Mouse (Mus musculus): ENCODE results near the gene Nlrp1a. TPM values are rescaled to one million over a fixed set of nuclear protein-coding genes. Genes with fewer than 3 reads are reported as not detected.

Gene Nlrp1a
- not detected in 2 replicates for polyA plus RNA-seq (2015; fragmentation: Nextera tagmentation; extraction: Ambion mirVana)

DNA sequence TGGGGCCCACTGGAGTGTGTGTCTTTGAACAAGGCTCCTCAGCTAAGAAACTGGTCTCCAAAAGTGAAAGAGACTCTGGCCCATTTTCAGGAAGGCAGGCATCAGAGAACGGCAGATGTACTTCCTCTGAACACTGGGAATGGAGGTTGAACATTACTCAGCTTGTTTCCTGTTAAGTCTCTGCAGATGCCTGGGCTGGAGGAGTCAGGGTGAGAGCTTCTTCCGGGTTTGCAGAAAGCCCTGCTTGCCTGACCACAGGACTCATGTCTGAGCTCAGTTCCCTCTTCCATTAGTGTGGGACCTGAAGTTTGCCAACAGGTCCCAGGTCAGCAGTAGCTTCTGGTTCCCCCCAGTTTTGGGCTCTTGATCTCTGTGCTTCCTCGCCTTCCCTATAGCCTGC lies at the start of gene Nlrp1a:
Gene Nlrp1a (minus strand): TSS at position 44 of the 400 bp plus-strand sequence.
- no peak within 1 kb of the TSS for H3K4me2 ChIP-seq
- no peak within 1 kb of the TSS for H3K4me3 ChIP-seq
- WGBS = 86% methylated on average over 3 of the region's 3 CpGs
- no peaks in the 10 kb centered on the region for H3K4me1 ChIP-seq (replicated peaks)
- ATAC-seq (ENCODE audit: low FRiP score) = no peak
- no peaks in the 10 kb centered on the region for H3K27me3 ChIP-seq
- H3K36me3 ChIP-seq = no peaks in the 10 kb centered on the region
- H3K9ac ChIP-seq = no peak within 1 kb of the TSS
- no peak within 1 kb of the TSS for H3K27ac ChIP-seq
- no peaks in the 10 kb centered on the region for H3K9me3 ChIP-seq

DNA sequence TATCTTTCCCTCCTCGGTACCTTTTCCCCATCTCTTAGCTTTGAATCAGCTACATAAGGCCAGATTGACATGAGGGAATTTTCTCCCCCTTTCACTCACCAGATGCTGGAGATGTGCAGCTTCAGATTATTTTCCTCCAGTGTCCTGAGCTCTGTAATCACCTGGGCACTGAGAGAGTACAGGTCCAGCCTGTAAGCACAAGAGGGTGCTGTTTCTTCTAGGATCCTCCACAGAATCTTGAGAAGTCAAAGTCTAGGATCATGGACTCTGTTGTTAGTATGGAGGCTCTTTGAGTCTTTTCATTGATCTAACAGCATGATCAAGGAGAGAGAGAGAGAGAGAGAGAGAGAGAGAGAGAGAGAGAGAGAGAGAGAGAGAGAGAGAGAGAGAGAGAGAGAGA lies 25.1 kb upstream of the Nlrp1a start:
- Histone ChIP-seq H3K36me3 (no peaks in the 10 kb centered on the region), H3K9ac (no peak overlapping the region), H3K4me2 (no peak overlapping the region), H3K4me3 (no peak overlapping the region), H3K4me1 (replicated peaks) (no peaks in the 10 kb centered on the region), H3K27me3 (no peaks in the 10 kb centered on the region), H3K9me3 (no peaks in the 10 kb centered on the region), H3K27ac (no peak overlapping the region)
- 86% methylated on average over 1 of the region's 1 CpGs for WGBS
- ATAC-seq (ENCODE audit: low FRiP score) = no peak

DNA sequence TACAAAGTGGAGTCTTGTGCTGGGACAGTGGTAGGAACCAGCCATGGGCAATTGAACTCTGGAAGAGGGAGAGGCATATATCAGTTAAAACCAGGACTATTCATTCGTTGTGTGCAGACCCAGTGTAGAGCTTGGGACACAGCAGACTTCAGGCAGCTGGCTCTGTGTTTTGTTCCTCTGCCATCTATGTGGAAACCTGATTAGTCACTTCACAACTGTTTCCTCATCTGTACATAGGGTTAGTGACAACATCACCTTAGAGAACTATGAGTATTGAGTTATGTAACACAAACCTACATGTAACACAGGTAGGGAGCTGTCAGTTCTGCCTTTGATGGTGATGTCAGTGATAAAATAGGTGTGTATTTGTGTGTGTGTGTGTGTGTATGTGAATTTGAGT lies 19.6 kb upstream of the Nlrp1a start:
- H3K4me2 ChIP-seq = no peak overlapping the region
- no peaks in the 10 kb centered on the region for H3K9me3 ChIP-seq
- ATAC-seq (ENCODE audit: low FRiP score) = no peak
- no peak overlapping the region for H3K9ac ChIP-seq
- H3K4me1 ChIP-seq (replicated peaks) = no peaks in the 10 kb centered on the region
- no peaks in the 10 kb centered on the region for H3K27me3 ChIP-seq
- H3K4me3 ChIP-seq = no peak overlapping the region
- no peak overlapping the region for H3K27ac ChIP-seq
- 75% methylated on average over 1 of the region's 1 CpGs for WGBS
- H3K36me3 ChIP-seq = no peaks in the 10 kb centered on the region

DNA sequence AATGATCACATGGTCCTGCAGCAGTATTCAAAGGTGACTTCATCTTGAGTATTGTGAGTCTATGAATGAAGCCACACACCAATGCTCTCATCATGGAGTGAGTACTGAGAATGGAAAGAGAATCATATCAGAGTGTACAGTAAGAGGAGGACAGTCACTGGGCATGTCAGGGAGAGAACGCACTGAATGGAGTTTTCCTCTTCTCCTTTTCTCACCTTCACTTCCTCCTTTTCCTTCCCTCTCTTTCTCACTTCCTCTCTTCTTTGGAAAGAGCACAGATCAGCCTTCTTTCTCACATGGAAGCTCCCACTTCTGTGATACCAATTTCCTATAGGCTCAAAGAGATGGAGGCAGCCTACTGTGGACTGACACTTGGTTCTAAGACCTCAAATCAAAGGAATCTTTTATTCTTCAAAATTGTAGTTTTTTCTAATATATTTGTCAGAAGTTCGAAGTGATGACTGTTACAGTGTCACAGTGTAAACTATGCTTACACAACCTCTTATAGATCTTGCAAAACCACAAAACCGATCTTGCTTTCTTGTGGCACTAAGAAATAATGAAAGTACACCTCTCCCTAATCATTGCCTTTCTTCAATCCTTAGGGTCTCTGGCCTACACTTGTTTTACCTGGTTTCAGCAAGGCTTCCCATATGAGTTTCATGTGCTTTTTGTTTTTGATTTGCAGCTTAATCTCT lies 15.1 kb upstream of the Nlrp1a start:
- Histone ChIP-seq H3K27me3 (no peaks in the 10 kb centered on the region), H3K4me3 (no peak overlapping the region), H3K36me3 (no peaks in the 10 kb centered on the region), H3K9me3 (no peaks in the 10 kb centered on the region), H3K4me1 (replicated peaks) (no peaks in the 10 kb centered on the region), H3K9ac (no peak overlapping the region), H3K27ac (no peak overlapping the region), H3K4me2 (no peak overlapping the region)
- no peak for ATAC-seq (ENCODE audit: low FRiP score)
- WGBS = 76% methylated on average over 3 of the region's 3 CpGs

DNA sequence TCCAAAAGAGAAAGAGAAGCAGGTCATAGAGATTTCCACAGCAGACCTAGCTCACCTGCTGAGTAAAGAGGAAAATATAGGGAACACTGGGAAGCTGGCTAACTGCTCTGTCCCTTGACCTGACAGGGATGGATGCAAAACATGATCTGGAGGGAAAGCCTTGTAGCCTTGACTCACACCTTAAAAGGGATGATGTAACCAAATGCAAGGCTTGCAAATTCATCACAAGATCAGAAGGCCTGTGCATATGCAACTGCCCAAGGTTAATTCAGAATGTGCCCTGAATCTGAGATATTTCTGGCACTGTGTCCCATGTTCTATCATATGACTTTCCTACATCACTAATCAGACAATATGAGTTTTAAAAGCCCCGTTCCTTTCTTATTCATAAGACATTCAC lies 10.8 kb upstream of the Nlrp1a start:
- WGBS = 95% methylated on average over 1 of the region's 1 CpGs
- Histone ChIP-seq H3K4me2 (no peak overlapping the region), H3K9ac (no peak overlapping the region), H3K27ac (no peak overlapping the region), H3K4me1 (replicated peaks) (no peaks in the 10 kb centered on the region), H3K36me3 (no peaks in the 10 kb centered on the region), H3K4me3 (no peak overlapping the region), H3K9me3 (no peaks in the 10 kb centered on the region), H3K27me3 (no peaks in the 10 kb centered on the region)
- ATAC-seq (ENCODE audit: low FRiP score) = no peak

DNA sequence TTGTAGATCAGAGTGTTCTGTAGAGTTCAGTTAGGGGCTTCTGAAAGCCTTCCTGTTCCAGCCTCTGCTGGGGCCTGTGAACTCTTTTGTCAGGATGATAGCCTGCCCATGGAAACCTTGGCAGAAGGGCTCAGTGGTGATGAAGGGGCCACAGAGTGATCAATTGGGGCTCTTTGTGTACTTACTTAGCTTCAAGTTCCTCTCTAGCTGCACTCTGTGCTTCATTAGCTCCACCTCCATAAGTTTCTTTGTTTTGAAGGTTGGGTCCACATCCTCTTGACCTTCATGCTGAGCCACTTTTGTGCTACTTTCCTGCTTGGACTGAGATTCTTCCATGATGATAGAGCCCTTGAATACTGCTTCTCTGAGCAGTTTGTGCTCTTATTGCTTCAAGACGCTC lies 2.5 kb downstream of the Nlrp1a start:
- no peak for ATAC-seq (ENCODE audit: low FRiP score)
- no peak overlapping the region for H3K4me2 ChIP-seq
- no peaks in the 10 kb centered on the region for H3K27me3 ChIP-seq
- WGBS = 83% methylated on average over 1 of the region's 1 CpGs
- no peaks in the 10 kb centered on the region for H3K9me3 ChIP-seq
- no peaks in the 10 kb centered on the region for H3K4me1 ChIP-seq (replicated peaks)
- H3K27ac ChIP-seq = no peak overlapping the region
- H3K4me3 ChIP-seq = no peak overlapping the region
- no peak overlapping the region for H3K9ac ChIP-seq
- H3K36me3 ChIP-seq = no peaks in the 10 kb centered on the region

DNA sequence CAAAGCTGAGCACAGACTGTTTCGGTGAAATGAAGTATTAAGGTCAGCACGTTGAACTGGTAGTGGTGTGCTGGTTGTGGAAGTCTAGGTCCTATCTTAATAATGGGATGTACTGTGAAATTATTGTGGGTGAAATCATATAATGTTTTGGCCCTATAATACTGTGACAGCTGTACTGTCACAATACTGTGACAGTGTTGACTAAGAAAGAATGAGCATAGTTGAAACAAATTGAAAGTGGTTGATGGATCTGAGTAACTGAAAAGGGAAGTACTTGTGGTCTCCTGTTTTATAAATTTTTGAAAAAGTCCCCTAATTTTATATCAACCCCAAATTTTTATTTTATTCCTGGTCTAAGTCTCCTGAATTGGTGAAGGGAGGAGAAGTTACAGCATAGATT lies 37.4 kb downstream of the Nlrp1a start:
- no peaks in the 10 kb centered on the region for H3K4me1 ChIP-seq (replicated peaks)
- WGBS = 81% methylated on average over 2 of the region's 2 CpGs
- no peaks in the 10 kb centered on the region for H3K9me3 ChIP-seq
- no peak overlapping the region for H3K27ac ChIP-seq
- H3K4me3 ChIP-seq = no peak overlapping the region
- no peak overlapping the region for H3K9ac ChIP-seq
- no peaks in the 10 kb centered on the region for H3K27me3 ChIP-seq
- no peaks in the 10 kb centered on the region for H3K36me3 ChIP-seq
- ATAC-seq (ENCODE audit: low FRiP score) = no peak
- no peak overlapping the region for H3K4me2 ChIP-seq

DNA sequence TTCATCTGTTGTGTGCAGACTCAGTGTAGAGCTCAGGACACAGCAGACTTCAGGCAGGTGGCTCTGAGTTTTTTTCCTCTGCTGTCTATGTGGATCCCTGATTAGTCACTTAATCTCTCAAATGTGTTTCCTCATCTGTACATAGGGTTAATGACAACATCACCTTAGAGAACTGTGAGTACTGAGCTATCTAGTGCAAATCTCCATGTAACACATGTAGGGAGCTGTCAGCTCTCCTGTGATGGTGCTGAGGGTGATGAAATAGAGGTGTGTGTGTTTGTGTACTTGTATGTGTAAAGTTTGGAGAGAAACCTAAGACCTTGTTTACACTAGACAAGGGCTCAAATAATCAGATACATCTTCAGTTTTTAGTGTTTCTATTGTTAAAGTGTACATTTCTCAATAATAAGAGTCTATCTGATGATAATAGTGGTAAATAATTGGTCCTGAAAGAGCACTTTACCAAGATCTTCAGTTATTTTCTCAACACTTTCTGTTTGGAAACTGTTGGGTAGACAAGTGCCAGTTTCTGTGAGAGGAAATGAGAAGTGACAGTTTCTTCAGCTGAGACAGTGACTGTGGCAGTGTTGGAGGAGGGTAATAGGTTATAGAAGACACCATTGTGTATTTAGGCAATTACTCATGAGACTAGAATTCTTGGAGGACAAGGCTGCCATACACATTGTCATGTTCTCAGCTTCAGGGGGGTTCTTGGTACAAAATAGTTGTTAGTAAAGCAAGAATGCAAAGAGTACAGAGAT lies 38.1 kb downstream of the Nlrp1a start:
- Histone ChIP-seq H3K36me3 (no peaks in the 10 kb centered on the region), H3K9ac (no peak overlapping the region), H3K27me3 (no peaks in the 10 kb centered on the region), H3K27ac (no peak overlapping the region), H3K4me2 (no peak overlapping the region), H3K4me1 (replicated peaks) (no peaks in the 10 kb centered on the region), H3K4me3 (no peak overlapping the region), H3K9me3 (no peaks in the 10 kb centered on the region)
- no peak for ATAC-seq (ENCODE audit: low FRiP score)

DNA sequence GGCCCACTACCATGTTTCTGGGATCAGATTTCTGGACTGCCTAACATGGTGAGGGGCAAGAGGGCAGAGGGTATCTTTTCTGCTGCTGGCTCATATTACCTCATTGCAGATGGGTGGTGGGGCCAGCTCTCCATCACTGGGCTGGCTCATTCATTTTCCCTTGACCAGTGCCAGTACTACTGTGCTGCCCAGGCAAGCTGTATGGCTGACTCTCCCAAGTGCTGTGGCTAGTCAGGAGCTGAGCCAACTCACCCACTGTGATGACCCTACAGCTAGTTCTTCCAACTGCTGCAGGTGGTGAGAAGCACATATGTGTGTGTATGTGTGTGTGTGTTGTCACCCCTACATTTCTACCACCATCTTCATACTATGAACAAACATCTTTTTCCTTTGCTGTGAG lies 40.6 kb downstream of the Nlrp1a start:
- Histone ChIP-seq H3K27me3 (no peaks in the 10 kb centered on the region), H3K9me3 (no peaks in the 10 kb centered on the region), H3K36me3 (no peaks in the 10 kb centered on the region), H3K4me1 (replicated peaks) (no peaks in the 10 kb centered on the region), H3K4me2 (no peak overlapping the region), H3K27ac (no peak overlapping the region), H3K4me3 (no peak overlapping the region), H3K9ac (no peak overlapping the region)
- no peak for ATAC-seq (ENCODE audit: low FRiP score)

DNA sequence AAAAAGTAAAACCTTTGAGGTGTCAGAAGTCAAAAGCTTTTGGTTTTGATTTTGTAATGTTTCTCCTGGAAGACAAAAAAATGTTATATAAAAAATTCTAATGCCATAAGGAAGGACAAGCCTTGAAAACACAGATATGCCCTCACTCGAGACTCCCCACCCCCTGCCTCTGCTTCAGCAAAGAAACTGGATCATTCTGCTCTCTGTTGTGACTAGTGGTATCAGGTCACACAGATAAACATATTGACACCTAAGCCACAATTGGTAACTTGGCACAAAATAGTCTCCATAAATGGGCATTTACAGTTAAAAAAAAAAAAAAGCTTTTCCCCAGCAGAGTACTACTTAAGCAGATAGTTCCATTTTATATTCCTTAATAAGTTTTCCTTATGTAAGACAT lies 68.2 kb downstream of the Nlrp1a start:
- H3K27me3 ChIP-seq = no peaks in the 10 kb centered on the region
- H3K4me1 ChIP-seq (replicated peaks) = no peaks in the 10 kb centered on the region
- H3K4me3 ChIP-seq = no peak overlapping the region
- H3K9ac ChIP-seq = no peak overlapping the region
- no peak for ATAC-seq (ENCODE audit: low FRiP score)
- no peak overlapping the region for H3K4me2 ChIP-seq
- no peak overlapping the region for H3K27ac ChIP-seq
- H3K9me3 ChIP-seq = peaks cover 14% of the 10 kb centered on the region
- H3K36me3 ChIP-seq = no peaks in the 10 kb centered on the region
- 81% methylated on average over 1 of the region's 1 CpGs for WGBS

DNA sequence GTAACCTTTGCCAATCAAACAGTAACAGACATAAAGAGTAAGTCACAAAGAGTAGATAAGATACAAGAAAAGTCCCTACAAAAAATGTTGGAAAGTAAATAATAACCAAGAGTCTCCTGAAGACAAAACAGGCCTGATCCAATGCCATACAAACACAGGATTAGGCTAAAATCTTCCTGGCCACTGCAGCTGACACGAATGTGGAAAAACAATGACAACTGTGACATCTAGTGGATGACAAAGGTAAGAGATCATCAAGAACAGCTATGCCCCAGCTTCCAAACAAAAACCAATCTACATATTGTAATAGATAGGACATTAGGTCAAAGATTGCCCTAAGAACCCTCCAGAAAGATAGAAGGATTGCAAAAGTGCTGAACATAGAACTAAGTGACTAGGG lies 92.0 kb downstream of the Nlrp1a start:
- Histone ChIP-seq H3K4me3 (no peak overlapping the region), H3K9ac (no peak overlapping the region), H3K4me1 (replicated peaks) (no peaks in the 10 kb centered on the region), H3K9me3 (no peaks in the 10 kb centered on the region), H3K27me3 (no peaks in the 10 kb centered on the region), H3K36me3 (no peaks in the 10 kb centered on the region), H3K4me2 (no peak overlapping the region), H3K27ac (no peak overlapping the region)
- ATAC-seq (ENCODE audit: low FRiP score) = no peak
- 3% methylated on average over 1 of the region's 1 CpGs for WGBS

Data from hindbrain, embryonic 13.5 days (tissue).